Mouse (Mus musculus) CH12.LX (cell line): ENCODE measurements around the gene Cacnb4. TPM values are rescaled to one million over a fixed set of nuclear protein-coding genes. Genes with fewer than 3 reads are reported as not detected.

Experiments used
- DNase-seq: peaks from one replicate; pipeline ENCODE4 v3.0.0-alpha.2; 2013; ENCODE audit errors: extremely low read depth
- H3K27ac ChIP-seq: 2 replicates; pipeline ENCODE4 v1.5.1; 2012; ENCODE audit warnings: low read depth, mild to moderate bottlenecking, control low read depth, moderate library complexity; ENCODE audit not compliant: insufficient read depth
- H3K27me3 ChIP-seq: replicated peaks from 2 replicates; pipeline ENCODE3; 2012; ENCODE audit warnings: inconsistent platforms
- H3K36me3 ChIP-seq, 2 experiments: replicated peaks in 1 of 2; 2 replicates each; pipeline versions ENCODE3 to v1.6.1; 2012; ENCODE audit warnings: inconsistent platforms in 1 of 2, low read length in 1 of 2, mild to moderate bottlenecking in 1 of 2, mixed read lengths in 1 of 2, moderate library complexity in 1 of 2; ENCODE audit not compliant: control insufficient read depth in 1 of 2, insufficient read depth in 1 of 2
- H3K4me1 ChIP-seq, 2 experiments: 2 replicates each; pipeline ENCODE4 v1.6.1; 2012; ENCODE audit warnings: inconsistent platforms in 1 of 2, moderate library complexity in 1 of 2; ENCODE audit not compliant: insufficient read depth in 2 of 2, control insufficient read depth in 1 of 2
- H3K4me2 ChIP-seq: 2 replicates; pipeline ENCODE4 v1.6.1; 2012; ENCODE audit warnings: low read depth, mild to moderate bottlenecking, control low read depth; ENCODE audit not compliant: poor library complexity, insufficient read depth, severe bottlenecking
- H3K4me3 ChIP-seq, 3 experiments: fragments of 150-350 bp in 1 of 3; sonication (generic) in 1 of 3; replicated peaks in 1 of 3; 2 replicates each; pipeline versions ENCODE3 to v1.5.1; 2011 to 2012; ENCODE audit warnings: low read depth in 2 of 3, low read length in 2 of 3, mild to moderate bottlenecking in 2 of 3, moderate library complexity in 2 of 3, control low read depth in 1 of 3, improper control_type of control experiment in 1 of 3, inconsistent platforms in 1 of 3, mixed read lengths in 1 of 3; ENCODE audit not compliant: poor library complexity in 1 of 3
- H3K79me2 ChIP-seq: replicated peaks from 2 replicates; pipeline ENCODE4 v1.6.1; 2012; ENCODE audit warnings: mild to moderate bottlenecking, moderate library complexity; ENCODE audit not compliant: control insufficient read depth, poor library complexity, insufficient read depth, severe bottlenecking; ENCODE audit errors: extremely low read depth
- H3K9ac ChIP-seq: 2 replicates; pipeline ENCODE4 v1.6.1; 2012; ENCODE audit warnings: low read depth, mild to moderate bottlenecking, control low read depth, moderate library complexity; ENCODE audit not compliant: insufficient read depth
- H3K9me3 ChIP-seq: replicated peaks from 2 replicates; pipeline ENCODE3; 2012; ENCODE audit warnings: low read length, inconsistent platforms, mixed read lengths
- BHLHE40 ChIP-seq: IDR thresholded peaks from 2 replicates; pipeline ENCODE4 v1.6.1; 2011; ENCODE audit warnings: mild to moderate bottlenecking, low read depth, low read length, improper control_type of control experiment
- CHD1 ChIP-seq: IDR thresholded peaks from 2 replicates; pipeline ENCODE4 v1.6.1; 2012; ENCODE audit warnings: low read depth, low read length, improper control_type of control experiment, inconsistent platforms
- E2F4 ChIP-seq: IDR thresholded peaks from 2 replicates; pipeline ENCODE4 v1.6.1; 2011; ENCODE audit warnings: low read depth, low read length, improper control_type of control experiment; ENCODE audit not compliant: insufficient replicate concordance
- ETS1 ChIP-seq: conservative IDR thresholded peaks from 2 replicates; pipeline ENCODE4 v1.6.1; 2012; ENCODE audit warnings: low read depth, mild to moderate bottlenecking, inconsistent platforms, low read length, improper control_type of control experiment, moderate library complexity
- HCFC1 ChIP-seq: IDR thresholded peaks from 2 replicates; pipeline ENCODE4 v1.6.1; 2012; ENCODE audit warnings: low read depth, mild to moderate bottlenecking, inconsistent platforms, low read length, improper control_type of control experiment
- JUN ChIP-seq: IDR thresholded peaks from 2 replicates; pipeline ENCODE4 v1.6.1; 2011; ENCODE audit warnings: low read depth, mild to moderate bottlenecking, low read length, improper control_type of control experiment, moderate library complexity; ENCODE audit not compliant: insufficient read depth
- MAFK ChIP-seq: IDR thresholded peaks from 2 replicates; pipeline ENCODE4 v1.6.1; 2011; ENCODE audit warnings: low read length, improper control_type of control experiment; ENCODE audit not compliant: insufficient replicate concordance
- MAX ChIP-seq: IDR thresholded peaks from 2 replicates; pipeline ENCODE4 v1.6.1; 2011; ENCODE audit warnings: low read length, improper control_type of control experiment
- MEF2A ChIP-seq: IDR thresholded peaks from 2 replicates; pipeline ENCODE4 v1.6.1; 2014; ENCODE audit warnings: low read depth, mild to moderate bottlenecking, inconsistent platforms, low read length, improper control_type of control experiment, borderline replicate concordance
- MXI1 ChIP-seq: IDR thresholded peaks from 2 replicates; pipeline ENCODE4 v1.6.1; 2011; ENCODE audit warnings: mild to moderate bottlenecking, low read depth, low read length, improper control_type of control experiment
- NELFE ChIP-seq: IDR thresholded peaks from 2 replicates; pipeline ENCODE4 v1.6.1; 2011; ENCODE audit warnings: low read depth, low read length, improper control_type of control experiment
- PAX5 ChIP-seq: IDR thresholded peaks from 2 replicates; pipeline ENCODE4 v1.6.1; 2012; ENCODE audit warnings: low read length, inconsistent platforms, mixed read lengths
- POLR2A ChIP-seq: IDR thresholded peaks from 2 replicates; pipeline ENCODE4 v1.6.1; 2011; ENCODE audit warnings: low read depth, mild to moderate bottlenecking, improper control_type of control experiment, low read length
- POLR2AphosphoS2 ChIP-seq: IDR thresholded peaks from 2 replicates; pipeline ENCODE4 v1.6.1; 2011; ENCODE audit warnings: low read depth, low read length, improper control_type of control experiment
- RCOR1 ChIP-seq: conservative IDR thresholded peaks from 2 replicates; pipeline ENCODE4 v1.6.1; 2012; ENCODE audit warnings: low read depth, mild to moderate bottlenecking, inconsistent platforms, low read length, improper control_type of control experiment
- SIN3A ChIP-seq: IDR thresholded peaks from 2 replicates; pipeline ENCODE4 v1.6.1; 2012; ENCODE audit warnings: low read length, improper control_type of control experiment, inconsistent platforms
- SMC3 ChIP-seq: IDR thresholded peaks from 2 replicates; pipeline ENCODE4 v1.6.1; 2011; ENCODE audit warnings: low read depth, low read length, improper control_type of control experiment
- TBP ChIP-seq: conservative IDR thresholded peaks from 2 replicates; pipeline ENCODE4 v1.6.1; 2011; ENCODE audit warnings: low read depth, low read length, improper control_type of control experiment
- TCF12 ChIP-seq: IDR thresholded peaks from 2 replicates; pipeline ENCODE4 v1.6.1; 2014; ENCODE audit warnings: low read depth, mild to moderate bottlenecking, inconsistent platforms, low read length, improper control_type of control experiment
- UBTF ChIP-seq: IDR thresholded peaks from 2 replicates; pipeline ENCODE4 v1.6.1; 2012; ENCODE audit warnings: low read depth, mild to moderate bottlenecking, inconsistent platforms, low read length, improper control_type of control experiment, moderate library complexity
- USF1 ChIP-seq: IDR thresholded peaks from 2 replicates; pipeline ENCODE4 v1.6.1; 2014; ENCODE audit warnings: low read depth, mild to moderate bottlenecking, inconsistent platforms, low read length, improper control_type of control experiment
- ZC3H11A ChIP-seq: IDR thresholded peaks from 2 replicates; pipeline ENCODE4 v1.6.1; 2012; ENCODE audit warnings: low read depth, mild to moderate bottlenecking, inconsistent platforms, low read length, improper control_type of control experiment
- ZKSCAN1 ChIP-seq: IDR thresholded peaks from 2 replicates; pipeline ENCODE4 v1.6.1; 2012; ENCODE audit warnings: low read depth, inconsistent platforms, low read length, improper control_type of control experiment, borderline replicate concordance
- ZNF384 ChIP-seq: IDR thresholded peaks from 2 replicates; pipeline ENCODE4 v1.6.1; 2012; ENCODE audit warnings: low read depth, low read length, improper control_type of control experiment, inconsistent platforms
- dilution Hi-C: fragments of 300-500 bp; cut with MboI; formaldehyde crosslinking; loops from 2 replicates; pipeline ENCODE4 v1.14.3; 2020; ENCODE audit warnings: low sequenced_read_pairs; ENCODE audit not compliant: extremely low pct_unique_long_range_greater_than_20kb, extremely low pct_ligation_motif_present
- in situ Hi-C: fragments of 300-500 bp; cut with MboI; formaldehyde crosslinking; loops from 3 replicates; pipeline ENCODE4 v1.14.3; 2019; ENCODE audit warnings: low sequenced_read_pairs, low pct_ligation_motif_present, low pct_unique_long_range_greater_than_20kb, mixed read lengths
- polyA plus RNA-seq: library from polyadenylated mRNA; unstranded; fragments of >175 nt; gene quantifications from 2 replicates; pipeline ENCODE4 v1.2.1, GENCODE M21; 2012; ENCODE audit warnings: low read depth; ENCODE audit not compliant: insufficient read length
- total RNA-seq, 2 experiments: library from RNA; depleted of rRNA; stranded (reverse); fragments of 300-350 nt in 1 of 2; fragments of >200 nt in 1 of 2; gene quantifications; 2 replicates each; pipeline ENCODE4 v1.2.3; 2012 to 2014

Cacnb4 gene
- total and polyA plus RNA-seq, 3 experiments = 0.77 to 3.4 (median 1.5) TPM

GRCm38 (mm10) chr2:52435919-52436632, 240.6 kb downstream of the Cacnb4 start:
- H3K27me3 ChIP-seq = no peaks in the 10 kb centered on the region
- dilution Hi-C loops = no loop called here
- DNase-seq = no peak
- H3K36me3 ChIP-seq = no peaks in the 10 kb centered on the region
- in situ Hi-C loops = no loop called here
- H3K4me1 ChIP-seq = peaks cover 0 to 17% of the 10 kb centered on the region in 2 experiments; a peak in 3 of 4 replicates
- H3K9me3 ChIP-seq = no peaks in the 10 kb centered on the region
- H3K27ac ChIP-seq = no peak overlapping the region
- no peak overlapping the region for H3K4me3 ChIP-seq
- no peak overlapping the region for H3K9ac ChIP-seq
- TF ChIP-seq CHD1 (no peak), SIN3A (no peak), PAX5 (no peak), RCOR1 (no peak), TBP (no peak), BHLHE40 (no peak), POLR2AphosphoS2 (no peak), ETS1 (no peak), TCF12 (no peak), JUN (no peak), MAX (no peak), UBTF (no peak), SMC3 (no peak)
- no peak overlapping the region for H3K4me2 ChIP-seq
- no peaks in the 10 kb centered on the region for H3K79me2 ChIP-seq

- H3K4me3 ChIP-seq = no peak overlapping the region
- H3K79me2 ChIP-seq = no peaks in the 10 kb centered on the region
- H3K9me3 ChIP-seq = no peaks in the 10 kb centered on the region
- no peak overlapping the region for H3K4me2 ChIP-seq
- no peak for DNase-seq
- no peaks in the 10 kb centered on the region for H3K36me3 ChIP-seq
- dilution Hi-C loops = no loop called here
- no peak overlapping the region for H3K9ac ChIP-seq
- no peak overlapping the region for H3K27ac ChIP-seq
- peaks cover 2 to 15% of the 10 kb centered on the region in 2 experiments; a peak in 3 of 4 replicates for H3K4me1 ChIP-seq
- H3K27me3 ChIP-seq = no peaks in the 10 kb centered on the region
- in situ Hi-C loops = no loop called here
- no peak for TF ChIP-seq NELFE
- no peak for TF ChIP-seq ZC3H11A
- no peak for TF ChIP-seq MAFK
- no peak for TF ChIP-seq MEF2A
- TF ChIP-seq PAX5 = no peak
- TF ChIP-seq TCF12 = no peak
- TF ChIP-seq E2F4 = no peak
- no peak for TF ChIP-seq POLR2A
- TF ChIP-seq ZNF384 = no peak
- TF ChIP-seq HCFC1 = no peak
- no peak for TF ChIP-seq MXI1
- TF ChIP-seq SMC3 = no peak
- no peak for TF ChIP-seq USF1
- no peak for TF ChIP-seq RCOR1
- TF ChIP-seq ZKSCAN1 = no peak
- TF ChIP-seq SIN3A = no peak
Measured at GRCm38 (mm10) chr2:52433365-52433764, 243.3 kb downstream of the Cacnb4 start.
